Mouse (Mus musculus): ENCODE measurements around the gene Slc35f5.
"Not testable (repeated sequence)": the region's sequence is repeated elsewhere in the genome, so short reads cannot be mapped to it uniquely, and the experiment has no call there.

Slc35f5 gene

DNA sequence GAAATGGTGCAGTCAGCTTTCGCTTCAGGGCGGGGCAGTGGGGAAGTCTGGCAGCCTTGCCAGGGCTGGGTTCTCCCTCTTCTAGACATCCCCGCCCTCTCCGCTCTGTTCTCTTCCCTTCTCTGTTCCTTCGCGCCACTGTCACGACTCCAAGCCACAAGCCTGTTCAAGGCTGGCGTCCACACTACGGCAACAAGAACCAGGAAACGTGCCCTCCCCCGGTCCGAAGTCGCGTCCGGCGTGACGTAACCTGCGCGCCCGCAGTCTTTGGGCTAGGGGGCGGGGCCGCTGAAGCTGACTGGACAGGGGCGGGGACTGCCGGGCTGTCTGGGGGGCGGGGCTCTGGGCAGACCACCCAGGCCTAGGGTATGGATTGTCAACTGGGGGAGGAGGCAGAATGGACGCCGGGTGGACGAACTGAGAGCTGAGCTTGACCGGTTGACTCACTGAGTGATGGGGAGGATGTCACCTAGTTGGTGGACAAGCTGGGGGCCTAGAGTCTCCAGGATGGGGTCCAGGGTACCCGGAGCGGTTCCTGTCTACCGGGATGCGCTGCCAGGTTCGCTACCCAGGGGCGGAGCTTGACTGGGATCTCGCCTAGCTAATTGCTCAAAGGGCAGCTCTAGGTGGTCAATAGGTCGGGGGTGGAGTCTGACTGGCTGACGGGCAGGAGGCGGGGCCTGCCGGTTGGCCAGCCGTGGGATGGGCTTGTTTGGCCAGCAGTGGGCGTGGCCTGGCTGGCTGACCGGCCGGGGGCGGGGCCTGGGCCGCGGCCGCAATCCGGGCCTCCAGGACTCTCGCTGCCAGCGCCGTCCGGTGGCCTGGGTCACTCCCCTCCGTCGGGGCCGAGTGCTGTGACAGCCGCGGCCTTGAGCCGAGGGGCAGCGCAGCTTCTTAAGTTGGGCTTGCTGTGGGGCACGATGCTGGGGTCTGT lies at the start of gene Slc35f5:
Slc35f5 (plus strand) TSS at position 337 of the 934 bp plus-strand sequence.
- peak; percentile 97 for DNase-seq (ENCODE audit: low spot score)

DNA sequence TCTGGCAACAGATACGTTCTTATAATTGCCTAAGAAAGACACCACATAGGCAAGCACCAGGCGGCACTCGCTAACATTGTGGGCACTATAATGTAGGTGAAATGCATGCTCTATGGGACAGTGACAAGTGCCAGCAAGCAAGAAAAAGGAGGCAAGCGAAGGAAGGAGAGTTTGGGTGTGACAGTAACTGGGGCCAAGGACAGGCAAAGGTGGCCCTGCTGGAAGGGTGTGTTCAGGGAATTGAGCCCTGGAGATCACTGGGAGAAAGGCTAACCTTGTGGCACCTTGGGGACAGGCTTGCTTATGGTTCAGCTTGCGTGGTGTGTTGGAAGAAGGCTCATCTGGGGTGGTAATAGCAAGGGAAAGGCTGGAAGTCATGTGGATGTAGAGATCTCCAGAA lies 45.7 kb upstream of the Slc35f5 start:
- DNase-seq (ENCODE audit: low spot score): no peak

DNA sequence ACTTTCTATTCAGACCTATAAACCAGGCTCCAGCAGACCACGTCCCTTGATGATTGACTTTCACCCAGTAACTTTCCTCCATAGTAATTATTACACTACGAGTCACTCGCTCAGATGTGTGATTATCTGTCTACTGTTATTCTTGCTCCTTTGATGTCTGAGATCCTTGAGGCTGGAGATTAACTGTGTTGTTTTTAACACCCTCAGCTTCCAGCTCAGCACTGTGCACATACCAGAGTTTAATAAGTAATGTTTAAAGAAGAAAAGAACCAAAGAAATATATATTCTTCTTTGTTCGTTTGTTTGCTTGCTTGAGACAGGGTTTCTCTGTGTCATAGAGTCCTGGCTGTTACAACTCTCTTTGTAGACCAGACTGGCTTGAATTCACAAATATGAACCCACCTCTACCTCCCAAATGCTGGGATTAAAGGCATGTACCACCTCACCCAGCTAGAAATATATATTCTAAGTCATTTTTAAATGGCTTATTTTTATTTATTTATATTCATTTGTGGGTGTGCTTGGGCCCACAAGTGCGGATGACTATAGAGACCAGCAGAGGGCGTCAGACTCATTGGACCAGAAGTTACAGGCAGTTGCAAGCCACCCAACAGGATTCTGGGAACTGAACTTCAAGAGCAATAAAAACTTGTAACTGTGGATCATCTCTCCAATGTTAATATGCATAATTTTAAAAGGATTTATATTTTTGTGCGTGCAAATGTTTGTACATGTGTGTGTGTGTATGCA lies 43.3 kb upstream of the Slc35f5 start:
- no peak for DNase-seq (ENCODE audit: low spot score)

DNA sequence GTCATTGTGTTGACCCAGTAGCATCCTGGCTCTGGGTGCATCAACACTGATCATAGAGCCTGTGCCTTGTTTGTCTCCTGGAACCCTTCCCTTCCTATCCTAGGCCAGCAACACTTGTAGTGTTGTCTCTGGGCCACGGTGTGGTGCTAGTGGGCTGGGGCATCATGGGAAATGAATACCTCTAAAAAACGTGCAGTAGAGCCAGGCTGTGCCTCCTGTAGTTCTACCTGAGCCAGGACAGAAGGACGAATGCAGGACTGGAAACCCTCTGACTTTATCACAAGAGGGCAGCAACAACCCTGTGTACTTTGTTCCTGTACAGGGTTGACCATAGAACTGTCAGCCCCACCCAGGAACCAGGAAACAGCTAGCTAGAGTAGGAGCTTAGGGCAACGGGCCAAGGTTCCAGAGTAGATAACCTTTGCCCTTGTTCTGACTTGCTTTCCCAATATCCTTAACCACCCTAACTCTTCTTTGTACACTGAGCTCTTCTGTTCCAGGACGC lies 41.2 kb upstream of the Slc35f5 start:
- peak; percentile 12 for DNase-seq (ENCODE audit: low spot score)

DNA sequence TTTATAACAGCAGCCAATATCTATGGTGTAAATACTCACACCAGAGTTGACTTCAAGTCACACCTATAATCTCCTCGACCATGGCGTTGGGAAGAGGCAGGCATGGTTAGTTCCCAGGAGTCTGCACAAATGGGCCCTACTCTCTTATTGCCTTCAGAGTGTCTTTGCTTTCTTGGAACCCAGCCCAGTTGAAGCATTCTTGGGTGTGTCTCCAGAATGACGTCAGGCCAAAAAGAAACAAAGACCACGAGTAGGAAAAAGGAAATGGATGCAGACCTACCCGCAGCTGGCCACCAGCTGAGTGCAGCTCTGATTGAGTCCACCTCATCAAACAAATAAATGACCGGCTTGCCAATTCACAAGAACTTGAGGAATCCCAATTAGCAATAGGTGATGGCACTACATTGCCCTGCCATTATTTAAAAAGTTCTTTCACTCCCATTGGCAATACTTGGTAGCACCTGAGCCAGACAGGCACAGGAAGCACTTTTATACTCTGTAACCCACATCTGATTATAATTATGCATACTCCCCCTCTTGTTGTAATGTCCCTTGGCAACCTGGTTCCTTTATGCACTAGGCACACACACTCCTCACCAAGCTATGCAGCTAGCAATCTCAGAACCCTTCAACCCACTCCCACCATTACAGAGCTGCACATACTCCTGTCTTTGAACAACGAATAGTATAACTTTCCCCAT lies 34.3 kb upstream of the Slc35f5 start:
- DNase-seq (ENCODE audit: low spot score): peak; percentile 74

DNA sequence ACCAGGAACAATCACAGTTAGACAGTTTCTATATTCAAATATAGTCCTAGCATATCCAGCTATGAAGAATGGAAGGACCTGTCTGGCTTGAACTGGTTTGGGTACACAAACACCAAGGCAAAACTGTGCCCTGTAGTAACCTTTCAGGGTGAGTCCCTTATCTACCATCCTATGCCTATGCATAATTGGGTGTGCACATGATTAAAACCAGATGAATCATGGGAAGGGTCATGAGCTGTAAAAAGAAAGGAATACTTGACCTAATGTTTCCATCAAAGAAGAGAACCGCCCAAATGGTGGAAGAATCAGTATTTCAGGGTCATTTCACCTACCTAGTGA lies 33.8 kb upstream of the Slc35f5 start:
- no peak for DNase-seq (ENCODE audit: low spot score)

DNA sequence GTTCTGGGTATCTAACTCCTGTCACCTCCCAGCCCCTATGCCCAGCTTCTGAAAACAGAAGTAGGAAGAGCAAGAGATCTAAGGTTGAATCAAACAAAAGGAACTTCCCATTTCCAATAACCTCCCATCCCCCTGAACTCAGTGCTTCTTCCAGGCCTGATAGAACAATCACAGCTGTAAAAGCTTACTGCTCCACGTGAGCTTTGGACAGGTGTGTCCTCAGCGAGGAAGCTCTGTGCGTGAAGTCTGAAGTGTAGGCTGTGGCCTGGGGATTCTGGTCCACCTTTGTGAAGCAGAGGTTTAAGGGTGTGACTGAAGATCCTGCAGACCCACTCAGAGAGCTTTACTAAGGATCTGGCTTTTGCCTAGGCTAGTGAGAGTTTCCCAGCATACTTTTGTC lies 33.0 kb upstream of the Slc35f5 start:
- DNase-seq (ENCODE audit: low spot score): no peak

DNA sequence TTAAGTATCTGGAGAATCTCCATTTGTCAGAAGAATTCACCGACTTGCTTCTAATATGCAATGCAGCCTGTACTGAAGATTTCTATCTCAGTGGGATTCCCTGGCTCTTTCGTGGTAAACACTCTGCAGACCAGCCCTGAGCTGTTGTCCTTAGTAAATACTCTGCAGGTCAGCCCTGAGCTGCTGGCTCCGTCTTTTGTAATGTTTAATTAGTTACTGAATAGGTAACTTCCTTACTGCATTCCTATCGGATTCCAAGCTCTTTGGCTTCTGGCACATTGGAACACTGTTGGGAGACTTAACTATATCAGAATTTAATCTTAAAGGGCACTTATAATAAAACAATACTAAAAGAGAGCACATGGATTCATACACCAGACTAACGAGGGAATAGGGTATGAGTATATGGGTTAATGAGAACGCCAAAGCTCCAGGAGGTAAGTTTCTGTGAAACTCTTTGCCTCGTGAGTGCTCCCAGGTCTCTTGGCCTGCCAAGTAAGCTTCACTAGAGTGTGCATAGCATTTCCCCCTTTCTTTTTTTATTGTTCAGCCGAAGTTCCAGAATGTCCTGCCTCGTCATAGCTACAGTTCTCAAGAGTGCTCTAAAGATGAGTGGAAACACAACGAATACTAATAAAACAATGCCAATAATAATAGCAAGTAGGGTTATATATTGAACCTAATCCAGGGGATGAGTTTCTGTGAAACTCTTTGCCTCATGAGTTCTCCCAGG lies 27.0 kb upstream of the Slc35f5 start:
- not testable (repeated sequence) for DNase-seq (ENCODE audit: low spot score)

DNA sequence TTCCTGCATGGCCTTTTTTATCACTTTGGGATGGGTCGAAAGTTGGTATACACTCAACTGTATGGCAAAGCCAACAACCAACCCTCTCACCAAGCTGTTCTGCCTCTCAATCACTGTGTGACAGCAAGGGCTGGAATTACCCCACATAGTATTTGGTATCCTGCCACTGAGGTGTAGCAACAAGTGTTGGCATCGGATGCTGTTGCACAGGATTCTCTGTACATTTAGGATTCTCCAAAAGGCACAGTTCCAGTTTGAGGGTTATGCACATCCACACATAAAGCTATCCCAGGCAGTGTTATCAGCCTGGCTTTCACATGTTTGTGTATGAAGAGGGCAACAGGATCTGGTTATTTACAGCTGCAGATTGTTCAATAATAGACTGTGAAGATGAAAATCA lies 23.3 kb upstream of the Slc35f5 start:
- no peak for DNase-seq (ENCODE audit: low spot score)

DNA sequence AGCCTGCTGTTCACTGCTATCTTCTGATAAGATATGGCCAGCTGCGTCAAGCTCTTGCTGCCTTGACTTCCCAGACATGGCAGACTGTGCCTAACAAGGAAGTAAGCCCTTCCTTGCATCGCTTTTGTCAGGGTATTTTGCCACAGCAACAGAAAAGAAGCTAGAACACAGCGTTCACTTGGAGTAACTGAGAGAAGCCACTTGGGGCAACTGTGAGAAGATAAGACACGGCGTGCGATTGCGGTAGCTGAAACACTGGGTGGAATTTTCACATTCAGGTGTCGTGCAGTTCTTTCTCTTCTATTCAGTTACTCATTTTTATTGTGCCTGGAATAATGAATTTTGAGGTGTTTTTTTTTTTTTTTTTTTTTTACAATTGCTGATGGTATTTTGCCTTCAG lies 22.6 kb upstream of the Slc35f5 start:
- DNase-seq (ENCODE audit: low spot score): no peak

DNA sequence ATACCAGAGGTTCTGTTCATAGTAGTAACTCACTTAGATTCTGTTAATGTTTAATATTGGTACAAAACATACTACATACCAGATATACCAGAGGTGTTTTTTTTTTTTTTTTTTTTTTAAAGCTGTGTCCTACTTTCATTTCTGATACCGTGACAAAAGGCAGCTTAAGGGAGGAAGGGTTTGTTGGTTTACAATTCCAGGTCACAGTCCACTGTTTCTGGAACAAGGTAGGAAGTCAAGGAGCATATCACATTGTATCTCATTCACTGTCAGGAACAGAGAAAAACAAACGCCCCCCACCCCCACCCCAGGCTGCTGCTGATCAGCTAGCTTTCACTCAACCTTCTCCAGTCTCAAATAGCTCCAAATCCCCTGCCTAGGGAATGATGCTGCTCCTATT lies 21.1 kb upstream of the Slc35f5 start:
- no peak for DNase-seq (ENCODE audit: low spot score)

DNA sequence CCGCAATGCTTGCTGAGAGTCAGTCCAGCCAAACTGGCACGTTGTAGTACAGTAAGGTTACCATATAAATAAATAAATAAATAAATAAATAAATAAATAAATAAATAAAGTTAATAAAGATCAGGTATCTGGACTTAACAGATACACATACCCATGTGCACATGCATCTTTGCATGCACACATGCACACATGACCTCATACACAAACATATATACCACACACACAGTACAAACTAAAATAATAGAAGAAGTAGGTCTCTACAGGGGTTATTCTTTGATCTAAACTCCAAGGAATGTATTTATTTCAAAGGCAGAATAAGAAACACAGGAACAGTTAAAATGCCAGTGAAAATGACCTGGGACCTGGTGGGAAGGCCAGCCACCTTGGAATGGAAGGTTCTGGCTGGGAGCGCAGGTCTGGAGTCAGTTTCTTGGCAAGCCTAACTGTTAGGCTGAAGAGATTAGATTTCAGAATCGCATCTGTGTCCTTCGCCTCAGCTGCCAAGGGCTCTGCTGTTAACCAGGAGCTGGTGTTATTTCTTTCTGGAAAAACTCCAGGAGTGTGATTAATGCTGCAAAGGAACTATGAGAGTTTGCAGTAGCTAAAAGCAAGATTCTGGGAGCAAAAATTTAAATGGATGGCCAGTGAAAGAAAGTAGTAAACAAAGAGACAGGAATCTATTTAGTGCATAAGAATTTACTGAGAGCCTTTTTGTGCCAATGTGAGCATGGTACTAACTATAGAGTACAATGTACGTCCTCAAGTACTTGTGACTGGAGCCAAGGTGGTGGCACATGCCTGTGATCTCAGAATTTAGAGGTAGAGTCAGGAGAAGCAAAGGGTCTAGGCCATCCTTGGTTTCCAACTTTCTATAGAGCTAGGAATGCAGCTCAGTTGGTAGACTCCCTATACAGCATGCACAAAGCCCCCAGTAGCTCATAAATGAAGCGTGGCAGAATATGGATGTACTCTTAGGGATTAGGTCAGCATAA lies 18.1 kb upstream of the Slc35f5 start:
- peak; percentile 76 for DNase-seq (ENCODE audit: low spot score)

DNA sequence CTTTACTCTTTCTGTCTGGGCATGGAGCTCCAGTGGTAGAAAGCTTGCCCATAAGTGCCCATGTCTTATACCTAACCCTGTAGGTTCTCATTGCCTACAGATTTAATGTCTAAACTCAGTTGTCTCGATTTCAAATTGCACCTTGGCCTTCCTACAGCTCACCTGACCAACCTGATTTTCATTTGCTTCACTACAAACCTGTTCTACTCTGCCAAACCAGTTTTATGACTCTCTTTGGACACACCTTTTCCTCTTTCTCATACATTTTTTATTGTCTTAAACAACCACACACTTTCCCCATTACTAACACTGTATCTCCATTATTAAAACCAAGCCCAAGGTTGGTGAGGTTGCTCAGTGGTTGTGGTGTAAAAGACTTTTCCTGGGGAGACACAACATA lies 10.5 kb upstream of the Slc35f5 start:
- no peak for DNase-seq (ENCODE audit: low spot score)

DNA sequence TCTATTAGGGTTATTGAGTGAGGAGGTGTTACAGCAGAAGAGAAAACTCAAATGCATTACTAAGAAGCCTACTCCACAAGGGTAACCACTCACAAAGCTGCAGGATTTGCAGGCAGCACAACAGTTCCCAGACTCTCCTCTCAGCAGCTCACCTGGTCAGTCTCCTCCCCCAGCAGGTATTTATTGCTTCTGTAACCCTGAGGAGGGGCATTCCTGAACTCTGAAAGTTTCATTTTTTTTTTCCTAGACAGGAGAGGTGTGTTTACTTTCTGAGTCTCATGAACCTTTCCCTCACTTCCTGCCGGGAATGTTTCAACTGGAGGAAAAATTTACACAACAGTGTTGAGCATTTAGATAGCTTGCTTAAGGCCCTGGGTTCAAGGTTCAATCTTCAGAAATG lies 10.0 kb upstream of the Slc35f5 start:
- DNase-seq (ENCODE audit: low spot score): no peak

DNA sequence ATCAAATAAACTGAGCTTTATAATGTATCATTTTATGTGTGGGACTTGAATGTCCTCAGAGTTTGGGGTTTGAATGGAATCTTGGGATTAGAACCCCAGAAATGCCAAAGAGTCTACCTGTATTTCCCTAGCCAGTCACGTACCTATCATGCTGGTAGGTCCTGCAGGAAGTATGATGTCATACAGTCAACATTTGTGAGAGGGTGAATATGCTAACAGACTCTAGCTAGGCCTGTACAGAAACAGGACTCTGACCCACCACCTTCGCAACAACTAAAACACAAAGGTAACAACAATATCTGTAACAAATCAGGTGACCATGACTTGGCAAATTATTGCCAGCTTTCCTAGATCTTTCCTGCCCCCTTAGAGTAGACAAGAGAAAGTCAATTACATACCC lies 8.8 kb upstream of the Slc35f5 start:
- no peak for DNase-seq (ENCODE audit: low spot score)

DNA sequence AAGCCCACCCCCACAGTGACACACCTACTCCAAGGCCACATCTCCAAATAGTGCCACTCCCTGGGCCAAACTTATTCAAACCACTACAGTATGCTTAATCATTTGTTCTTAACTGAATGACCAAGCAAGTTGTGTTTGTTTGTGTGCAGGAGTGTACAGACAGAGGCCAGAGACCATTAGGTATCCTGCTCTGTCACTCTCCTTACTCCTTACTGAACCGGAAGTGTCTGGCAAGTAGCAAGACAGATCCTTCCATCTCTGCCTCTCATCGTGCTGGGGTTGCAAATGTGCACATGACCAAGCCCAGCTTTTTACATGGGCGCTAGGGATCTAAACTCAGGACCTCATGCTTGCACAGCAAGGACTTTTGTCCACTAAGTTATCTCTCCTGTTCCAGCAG lies 1.1 kb upstream of the Slc35f5 start:
- peak; percentile 51 for DNase-seq (ENCODE audit: low spot score)

DNA sequence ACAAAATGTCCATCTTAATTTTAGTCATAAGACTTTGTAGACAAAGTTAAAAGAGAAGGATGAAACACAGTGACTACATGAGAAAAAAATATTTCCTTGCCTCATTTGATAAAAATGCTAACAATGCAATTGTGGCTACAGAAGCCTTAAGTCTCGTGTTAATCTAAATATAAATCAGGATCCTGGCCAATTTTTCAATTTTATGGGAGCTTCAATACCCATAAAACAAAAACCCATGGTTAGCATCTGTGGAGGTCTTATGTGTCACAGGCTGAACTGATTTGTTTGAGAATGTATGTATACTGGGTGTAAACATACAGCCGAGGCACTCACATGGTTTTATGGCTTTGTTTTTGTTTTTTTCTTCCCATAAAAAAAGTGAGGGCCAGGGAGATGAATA lies 674 bp upstream of the Slc35f5 start:
- peak; percentile 25 for DNase-seq (ENCODE audit: low spot score)

DNA sequence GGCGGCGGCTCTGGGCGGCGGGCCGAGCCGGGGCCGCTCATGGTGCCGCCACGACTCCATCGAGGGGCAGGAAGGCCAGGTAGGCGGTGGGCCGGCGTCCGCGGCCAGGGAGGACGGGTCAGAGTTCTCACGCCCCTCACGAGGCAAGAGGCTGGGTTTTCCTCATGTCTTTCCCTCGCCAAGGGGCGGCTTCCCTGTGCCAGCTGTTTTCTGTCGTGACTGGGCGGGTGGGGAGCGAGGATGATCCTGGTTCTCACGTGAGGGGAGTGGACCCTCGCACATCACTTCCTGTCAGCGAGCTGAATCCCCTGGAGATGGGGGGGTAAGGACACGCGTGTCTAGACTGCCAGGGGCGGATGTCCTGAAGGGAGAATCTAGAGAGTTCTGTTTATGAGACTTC lies 811 bp downstream of the Slc35f5 start:
- peak; percentile 83 for DNase-seq (ENCODE audit: low spot score)

DNA sequence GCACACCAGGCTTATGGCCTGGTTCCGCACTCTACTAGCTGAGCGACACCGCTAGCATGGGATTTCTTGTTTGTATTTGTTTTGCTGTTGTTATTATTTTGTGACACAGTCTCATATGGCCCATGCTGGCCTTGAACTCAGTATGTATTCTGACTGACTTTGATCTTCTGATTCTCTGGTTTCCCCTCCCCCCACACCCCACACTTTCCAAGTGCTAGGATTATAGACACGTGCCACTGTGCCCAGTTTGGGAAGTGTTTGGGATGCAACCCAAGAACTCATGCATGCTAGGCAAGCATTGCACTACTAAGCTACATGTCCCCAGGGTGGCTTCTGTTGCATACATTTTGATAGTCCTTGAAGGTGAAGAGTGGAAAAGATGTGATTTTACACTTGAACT lies 1.4 kb downstream of the Slc35f5 start:
- no peak for DNase-seq (ENCODE audit: low spot score)

DNA sequence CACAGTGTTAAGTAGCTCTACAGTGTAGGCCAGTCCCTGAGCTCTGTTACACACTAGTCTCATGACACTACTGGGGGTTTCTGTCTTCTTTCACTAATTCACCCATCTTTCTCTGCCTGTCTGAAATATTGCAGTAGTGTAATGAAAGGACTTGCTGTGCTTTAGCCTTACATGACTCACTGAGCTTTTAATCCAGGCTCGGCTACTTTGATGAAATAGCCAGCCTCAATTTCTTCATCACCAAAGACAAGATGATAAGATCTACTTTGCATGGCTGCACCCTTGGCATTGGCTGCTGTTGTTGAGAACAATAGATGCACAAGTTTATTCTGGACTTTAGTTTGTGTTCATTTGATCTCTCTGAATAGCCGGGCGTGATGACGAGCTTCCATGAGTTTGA lies 7.7 kb downstream of the Slc35f5 start:
- peak; percentile 55 for DNase-seq (ENCODE audit: low spot score)

DNA sequence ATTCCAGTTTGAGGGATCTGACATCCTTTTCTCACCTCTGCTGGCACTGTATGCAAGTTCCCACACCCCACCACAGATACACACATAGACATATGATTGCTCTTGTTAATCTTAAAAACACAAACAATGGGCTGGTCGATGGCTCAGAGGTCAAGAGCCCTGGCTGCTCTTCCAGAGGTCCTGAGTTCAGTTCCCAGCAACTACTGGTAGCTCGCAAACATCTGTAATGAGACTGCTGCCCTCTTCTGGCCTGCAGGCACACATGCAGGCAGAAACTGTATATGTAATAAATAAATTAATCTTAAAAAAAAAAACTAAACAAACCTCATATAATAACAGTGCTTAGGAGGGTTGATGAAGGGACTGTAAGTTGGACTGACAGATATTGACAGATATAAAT lies 13.8 kb downstream of the Slc35f5 start:
- DNase-seq (ENCODE audit: low spot score): no peak

Measured in MN1 (cell line).